Mouse (Mus musculus) erythroblast, embryonic 14.5 days (primary cell): Measurements from ENCODE around the gene Ccdc85c. TPM values are rescaled to one million over a fixed set of nuclear protein-coding genes. Genes with fewer than 3 reads are reported as not detected.

Experiments
- H3K27me3 ChIP-seq: 2 replicates; pipeline ENCODE4 v1.6.1; 2012; ENCODE audit warnings: inconsistent platforms; ENCODE audit not compliant: control insufficient read depth
- H3K36me3 ChIP-seq: 2 replicates; pipeline ENCODE4 v1.6.1; 2012; ENCODE audit warnings: mild to moderate bottlenecking, inconsistent platforms; ENCODE audit not compliant: control insufficient read depth
- H3K4me1 ChIP-seq: 2 replicates; pipeline ENCODE4 v1.6.1; 2012; ENCODE audit warnings: inconsistent platforms; ENCODE audit not compliant: control insufficient read depth
- H3K4me3 ChIP-seq: replicated peaks from 2 replicates; pipeline ENCODE3; 2012; ENCODE audit warnings: moderate library complexity, mild to moderate bottlenecking, inconsistent platforms
- H3K9me3 ChIP-seq: 2 replicates; pipeline ENCODE4 v1.6.1; 2012; ENCODE audit warnings: low read length, inconsistent platforms, mixed read lengths; ENCODE audit not compliant: control insufficient read depth
- GATA1 ChIP-seq: IDR thresholded peaks from 2 replicates; pipeline ENCODE4 v1.6.1; 2012; ENCODE audit warnings: low read length, inconsistent platforms, mixed read lengths
- TAL1 ChIP-seq: IDR thresholded peaks from 3 replicates; pipeline ENCODE4 v1.6.1; 2012; ENCODE audit warnings: low read length, inconsistent platforms, mixed read lengths
- polyA plus RNA-seq: library from polyadenylated mRNA; stranded (reverse); fragments of >175 nt; gene quantifications from 2 replicates; pipeline ENCODE4 v1.2.3, GENCODE M21; 2012

Ccdc85c gene
- polyA plus RNA-seq, 1 experiment = 0.23 TPM

- H3K4me1 ChIP-seq = no peaks in the 10 kb centered on the region
- H3K27me3 ChIP-seq = no peaks in the 10 kb centered on the region
- no peak overlapping the region for H3K4me3 ChIP-seq
- no peaks in the 10 kb centered on the region; the same call in 1 of the 2 replicates for H3K36me3 ChIP-seq
- TF ChIP-seq GATA1 = no peak
- no peaks in the 10 kb centered on the region for H3K9me3 ChIP-seq
Observed at GRCm38 (mm10) chr12:108216611-108217370, 58.4 kb downstream of the Ccdc85c start.

GRCm38 (mm10) chr12:108215090-108215489 lies 60.1 kb downstream of the Ccdc85c start:
- Histone ChIP-seq H3K4me3 (no peak overlapping the region), H3K27me3 (no peaks in the 10 kb centered on the region), H3K4me1 (no peaks in the 10 kb centered on the region), H3K9me3 (no peaks in the 10 kb centered on the region), H3K36me3 (no peaks in the 10 kb centered on the region; the same call in 1 of the 2 replicates)
- TF ChIP-seq TAL1 = no peak
- no peak for TF ChIP-seq GATA1

GRCm38 (mm10) chr12:108213090-108214041 lies 61.9 kb downstream of the Ccdc85c start:
- Histone ChIP-seq H3K9me3 (no peaks in the 10 kb centered on the region), H3K4me1 (no peaks in the 10 kb centered on the region), H3K36me3 (no peaks in the 10 kb centered on the region; the same call in 1 of the 2 replicates), H3K27me3 (no peaks in the 10 kb centered on the region), H3K4me3 (no peak overlapping the region)
- TF ChIP-seq GATA1 (no peak), TAL1 (no peak)

GRCm38 (mm10) chr12:108212476-108212875 lies 62.7 kb downstream of the Ccdc85c start:
- TF ChIP-seq TAL1 (no peak), GATA1 (no peak)
- H3K4me3 ChIP-seq = no peak overlapping the region
- H3K9me3 ChIP-seq = no peaks in the 10 kb centered on the region

GRCm38 (mm10) chr12:108212071-108212470 lies 63.2 kb downstream of the Ccdc85c start:
- no peaks in the 10 kb centered on the region; the same call in 1 of the 2 replicates for H3K36me3 ChIP-seq
- H3K4me1 ChIP-seq = no peaks in the 10 kb centered on the region
- no peak for TF ChIP-seq GATA1
- no peak for TF ChIP-seq TAL1
- no peaks in the 10 kb centered on the region for H3K27me3 ChIP-seq
- no peak overlapping the region for H3K4me3 ChIP-seq
- H3K9me3 ChIP-seq = no peaks in the 10 kb centered on the region

More at GRCm38 (mm10) chr12:108212476-108212875, 62.7 kb downstream of the Ccdc85c start:
- H3K4me1 ChIP-seq = no peaks in the 10 kb centered on the region
- H3K36me3 ChIP-seq = no peaks in the 10 kb centered on the region; the same call in 1 of the 2 replicates
- no peaks in the 10 kb centered on the region for H3K27me3 ChIP-seq

GRCm38 (mm10) chr12:108210623-108211022 lies 64.6 kb downstream of the Ccdc85c start:
- Histone ChIP-seq H3K9me3 (no peaks in the 10 kb centered on the region), H3K36me3 (peaks cover 8% of the 10 kb centered on the region), H3K27me3 (no peaks in the 10 kb centered on the region), H3K4me3 (no peak overlapping the region), H3K4me1 (no peaks in the 10 kb centered on the region)
- TF ChIP-seq GATA1 (no peak), TAL1 (no peak)

GRCm38 (mm10) chr12:108208726-108209438 lies 66.3 kb downstream of the Ccdc85c start:
- Histone ChIP-seq H3K4me3 (no peak overlapping the region), H3K36me3 (peaks cover 18% of the 10 kb centered on the region), H3K27me3 (no peaks in the 10 kb centered on the region), H3K9me3 (no peaks in the 10 kb centered on the region), H3K4me1 (no peaks in the 10 kb centered on the region)
- TF ChIP-seq TAL1 (no peak), GATA1 (no peak)

GRCm38 (mm10) chr12:108208216-108208615 lies 67.0 kb downstream of the Ccdc85c start:
- H3K36me3 ChIP-seq = peaks cover 23% of the 10 kb centered on the region
- H3K4me1 ChIP-seq = no peaks in the 10 kb centered on the region
- no peaks in the 10 kb centered on the region for H3K9me3 ChIP-seq
- TF ChIP-seq GATA1 (no peak), TAL1 (no peak)
- no peak overlapping the region for H3K4me3 ChIP-seq
- no peaks in the 10 kb centered on the region for H3K27me3 ChIP-seq
